ENCODE assay signal across 8 mouse cellular contexts in genomic region chr9:27299286-27300187, GRCm38 (mm10). TPM values are rescaled to one million over a fixed set of nuclear protein-coding genes. Genes with fewer than 3 reads are reported as not detected.
DNase-seq lines count a peak whose midpoint lies in the region; ATAC-seq and TF ChIP-seq lines count a peak whose summit lies in the region.

No protein-coding gene starts in this region.

- WGBS in lung, postnatal 0 days = under 1% methylated on average over 68 of the region's 68 CpGs
- WGBS in heart, embryonic 15.5 days = under 1% methylated on average over 68 of the region's 68 CpGs
- 1% methylated on average over 68 of the region's 68 CpGs for WGBS in liver, embryonic 12.5 days (ENCODE audit: insufficient replicate concordance)

- no peaks in the 10 kb centered on the region for H3K4me1 ChIP-seq in lung, postnatal 0 days (ENCODE audit: insufficient read depth, low read depth, low read length)
- peaks cover 25% of the 10 kb centered on the region for H3K4me1 ChIP-seq in heart, embryonic 15.5 days (replicated peaks)
- H3K4me1 ChIP-seq in liver, embryonic 12.5 days = peaks cover 10% of the 10 kb centered on the region; the same call in 1 of the 2 replicates

- no peak for DNase-seq in lung, postnatal 0 days (ENCODE audit: low spot score)
- no peak for DNase-seq in lung, postnatal 36 days
- DNase-seq in cerebellum, adult 8-10 months = peak; percentile 53
- peak; percentile 56 for DNase-seq in testis, postnatal 10 days (ENCODE audit: low spot score)
- no peak for DNase-seq in gastrocnemius, adult 8-10 months (ENCODE audit: low spot score in 2 of 2)

- H3K36me3 ChIP-seq in lung, postnatal 0 days (ENCODE audit: insufficient read depth, low read length) = no peaks in the 10 kb centered on the region
- no peaks in the 10 kb centered on the region for H3K36me3 ChIP-seq in heart, embryonic 15.5 days
- no peaks in the 10 kb centered on the region for H3K36me3 ChIP-seq in liver, embryonic 12.5 days

- ATAC-seq in lung, postnatal 0 days = peak; percentile 21
- ATAC-seq in heart, embryonic 15.5 days (replicated peaks; ENCODE audit: insufficient number of reproducible peaks, insufficient read depth, low FRiP score, low read depth) = no peak
- peak; percentile 33 for ATAC-seq in liver, embryonic 12.5 days
- ATAC-seq in megakaryocyte progenitor cell, adult 5-6 weeks (replicated peaks; ENCODE audit: poor library complexity) = no peak

- 0 out of 2 replicates have a peak, but pooled peaks cover 15% of the 10 kb centered on the region for H3K27me3 ChIP-seq in lung, postnatal 0 days (replicated peaks; ENCODE audit: insufficient read depth, low read length)
- H3K27me3 ChIP-seq in heart, embryonic 15.5 days = peaks cover 51% of the 10 kb centered on the region
- H3K27me3 ChIP-seq in liver, embryonic 12.5 days (replicated peaks) = peaks cover 78% of the 10 kb centered on the region

- no peaks in the 10 kb centered on the region for H3K9me3 ChIP-seq in lung, postnatal 0 days (ENCODE audit: low read length)
- H3K9me3 ChIP-seq in heart, embryonic 15.5 days (replicated peaks) = no peaks in the 10 kb centered on the region
- H3K9me3 ChIP-seq in liver, embryonic 12.5 days (replicated peaks) = no peaks in the 10 kb centered on the region

- H3K27ac ChIP-seq in lung, postnatal 0 days (ENCODE audit: low read length) = no peak overlapping the region
- peak overlapping the region; percentile 46 for H3K27ac ChIP-seq in heart, embryonic 15.5 days
- H3K27ac ChIP-seq in liver, embryonic 12.5 days = no peak overlapping the region

- TF ChIP-seq CTCF in lung, postnatal 0 days (IDR thresholded peaks at IDR 0.05) = no peak; the same call in 1 of the 2 replicates

- H3K4me3 ChIP-seq in lung, postnatal 0 days (ENCODE audit: low read depth, low read length) = peak overlapping the region; percentile 48
- peak overlapping the region; percentile 72 for H3K4me3 ChIP-seq in heart, embryonic 15.5 days
- peak overlapping the region; percentile 53 for H3K4me3 ChIP-seq in liver, embryonic 12.5 days

- TF ChIP-seq EP300 in lung, postnatal 0 days (IDR thresholded peaks at IDR 0.05) = no peak

- peak overlapping the region; percentile 77 for H3K4me2 ChIP-seq in lung, postnatal 0 days (replicated peaks; ENCODE audit: low read depth, low read length)
- peak overlapping the region; percentile 90 for H3K4me2 ChIP-seq in heart, embryonic 15.5 days
- H3K4me2 ChIP-seq in liver, embryonic 12.5 days = peak overlapping the region; percentile 68

- H3K9ac ChIP-seq in lung, postnatal 0 days (replicated peaks; ENCODE audit: low read depth) = no peak overlapping the region
- peak overlapping the region; percentile 54 for H3K9ac ChIP-seq in heart, embryonic 15.5 days
- no peak overlapping the region for H3K9ac ChIP-seq in liver, embryonic 12.5 days

RNA-seq across cellular contexts. Expression of gene Igsf9b, which starts 0.5 kb away (rescaled TPM):
- polyA plus RNA-seq in lung, postnatal 0 days (2015; fragmentation: Nextera tagmentation; extraction: Ambion mirVana) = 1.4 TPM in 2 replicates
- 4.0 and 5.1 TPM in 2 replicates for polyA plus RNA-seq in heart, embryonic 15.5 days (2015; fragmentation: Nextera tagmentation; extraction: Ambion mirVana)
- 0.15 and 0.20 TPM in 2 replicates for polyA plus RNA-seq in liver, embryonic 12.5 days (2016; fragmentation: Nextera tagmentation; extraction: Ambion mirVana)
- total RNA-seq in gastrocnemius, adult 8-10 months (2022) = 1 to 10 TPM in 3 of 4 experiments, under 1 TPM in 1; 0.67 to 1.4 (median 1.0) TPM
- 0.10 TPM in 1 of 2 replicates, not detected in the other for total RNA-seq in megakaryocyte progenitor cell, adult 5-6 weeks (2015)
- total RNA-seq in megakaryocyte progenitor cell, adult 5-6 weeks (2017) = 0.03 TPM in 1 of 2 replicates, not detected in the other

Comparison
In these comparisons a context has a peak if more than half of its experiments do, and no peak if none do; other contexts are left out.
1. ATAC-seq: peak in lung, postnatal 0 days (single experiment) and liver, embryonic 12.5 days (single experiment); none in heart, embryonic 15.5 days (single experiment) and megakaryocyte progenitor cell, adult 5-6 weeks (single experiment).
2. DNase-seq: peak in cerebellum, adult 8-10 months (single experiment) and testis, postnatal 10 days (single experiment); none in lung, postnatal 0 days (single experiment), lung, postnatal 36 days (single experiment) and gastrocnemius, adult 8-10 months (0 of 2).
3. Peak in every context shown above with its lines, with median percentiles within 50 percentile points of each other: H3K4me2 ChIP-seq and H3K4me3 ChIP-seq.